Mouse (Mus musculus) testis, adult 2 months (tissue): ENCODE results near the gene Ggt5.

Source experiments
- CTCF ChIP-seq: fragments of 200-500 bp; IDR thresholded peaks from 2 replicates; pipeline ENCODE4 v1.5.1; 2012; ENCODE audit warnings: low read depth, mild to moderate bottlenecking, inconsistent platforms, low read length, moderate library complexity; ENCODE audit not compliant: control insufficient read depth, insufficient read depth, insufficient replicate concordance
- POLR2A ChIP-seq: fragments of 200-500 bp; IDR thresholded peaks from 2 replicates; pipeline ENCODE4 v1.6.1; 2012; ENCODE audit warnings: low read depth, mild to moderate bottlenecking, inconsistent platforms, low read length, moderate library complexity; ENCODE audit not compliant: control insufficient read depth

- TF ChIP-seq POLR2A, result no peak
- no peak for TF ChIP-seq CTCF
Observed at GRCm38 (mm10) chr10:75637711-75638110, 48.6 kb downstream of the Ggt5 start.
